Mouse (Mus musculus): ENCODE measurements around the gene Pacs2.

GRCm38 (mm10) chr12:113030993-113031392 is 16.7 kb downstream of the Pacs2 start:
- no peak for TF ChIP-seq CTCF (IDR thresholded peaks at IDR 0.05; ENCODE audit: insufficient read depth, low read length)
- no peak for TF ChIP-seq POLR2A (IDR thresholded peaks at IDR 0.05; ENCODE audit: borderline replicate concordance, extremely low read depth, low read depth, low read length)
